9 mouse cellular contexts compared by ENCODE assay signal in the genomic region with DNA sequence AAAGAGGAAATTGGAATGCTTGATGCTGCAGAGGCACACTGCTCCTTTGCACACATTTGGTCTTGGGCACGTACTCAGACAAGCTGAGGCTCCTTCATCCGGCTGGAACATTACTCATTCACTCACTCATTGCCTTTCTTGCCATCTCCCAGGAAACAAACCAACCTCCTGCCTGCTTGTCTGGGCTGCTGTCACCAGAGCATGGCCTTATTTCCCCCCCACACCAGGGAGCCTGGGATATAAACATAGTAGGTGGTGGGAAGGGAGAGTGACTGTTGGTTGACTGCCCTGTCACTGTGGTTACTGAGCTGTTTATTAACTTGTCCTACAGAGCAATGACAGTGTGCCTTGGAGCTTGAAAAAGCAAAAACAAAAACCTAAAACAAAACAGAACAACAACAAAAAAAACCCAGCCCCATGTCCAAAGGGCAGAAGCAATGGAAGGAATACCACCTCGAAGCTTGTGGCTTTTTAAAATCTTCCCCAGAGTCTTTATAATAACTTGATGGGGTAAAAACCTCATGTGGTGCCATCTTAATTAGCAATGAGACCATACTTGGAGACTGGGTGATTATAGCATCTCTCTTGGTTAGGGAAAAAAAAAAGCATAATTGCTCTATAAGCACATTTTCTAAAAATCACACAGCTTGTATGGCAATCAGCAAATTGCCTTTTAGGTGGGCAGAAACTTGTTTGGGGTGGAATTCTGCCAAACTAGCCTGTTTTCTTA. TPM values are rescaled to one million over a fixed set of nuclear protein-coding genes. Genes with fewer than 3 reads are reported as not detected.
A peak's percentile ranks its signal among the peaks of the same experiment; 100 is the strongest.
DNase-seq lines count a peak whose midpoint lies in the region; ATAC-seq and TF ChIP-seq lines count a peak whose summit lies in the region.
"Had no signal": no experiment of that assay in that cellular context is flagged by ENCODE, and none has a peak within 500 bp of the region (broad histone marks: within the 10 kb centered on the region; RNA-seq: fewer than 3 reads in every experiment).

No protein-coding gene starts in this region.

- H3K9me3 ChIP-seq in liver, postnatal 0 days (ENCODE audit: low read length): no peaks in the 10 kb centered on the region
- H3K9me3 ChIP-seq in liver, embryonic 12.5 days (replicated peaks): no peaks in the 10 kb centered on the region

- no peak overlapping the region for H3K4me3 ChIP-seq in liver, postnatal 0 days (ENCODE audit: low read depth, low read length)
- no peak overlapping the region for H3K4me3 ChIP-seq in liver, embryonic 12.5 days

- TF ChIP-seq EP300 in liver, postnatal 0 days (IDR thresholded peaks at IDR 0.05; ENCODE audit: low read depth): no peak

- peak; percentile 68 to 75 for DNase-seq in cerebellum, postnatal 10 days
- no peak for DNase-seq in cerebellum, adult 18-20 months
- peak; percentile 26 for DNase-seq in liver, postnatal 0 days
- peak; percentile 88 for DNase-seq in kidney, adult 9 months
- DNase-seq in lung, postnatal 36 days: peak; percentile 39
- DNase-seq in spleen, postnatal 4 days (ENCODE audit: low spot score in 2 of 2): no peak
- DNase-seq in cerebellum, postnatal 4 days (ENCODE audit: low spot score in 2 of 2): no peak

- no peaks in the 10 kb centered on the region for H3K36me3 ChIP-seq in liver, postnatal 0 days (replicated peaks; ENCODE audit: insufficient read depth, low read length)
- no peaks in the 10 kb centered on the region for H3K36me3 ChIP-seq in liver, embryonic 12.5 days

- H3K27me3 ChIP-seq in liver, postnatal 0 days (ENCODE audit: insufficient read depth, low read length): no peaks in the 10 kb centered on the region
- H3K27me3 ChIP-seq in liver, embryonic 12.5 days (replicated peaks): 0 out of 2 replicates have a peak, but pooled peaks cover 5% of the 10 kb centered on the region

- H3K4me2 ChIP-seq in liver, postnatal 0 days (ENCODE audit: low read depth, low read length): no peak overlapping the region
- H3K4me2 ChIP-seq in liver, embryonic 12.5 days: no peak overlapping the region

- H3K9ac ChIP-seq in liver, postnatal 0 days (replicated peaks): no peak overlapping the region
- no peak overlapping the region for H3K9ac ChIP-seq in liver, embryonic 12.5 days

- TF ChIP-seq CTCF in liver, postnatal 0 days (IDR thresholded peaks at IDR 0.05; ENCODE audit: low read depth): no peak

- ATAC-seq in liver, postnatal 0 days: peak; percentile 53
- no peak for ATAC-seq in liver, embryonic 12.5 days

- H3K4me1 ChIP-seq in liver, postnatal 0 days (ENCODE audit: insufficient read depth): peaks cover 17% of the 10 kb centered on the region; the same call in 1 of the 2 replicates
- H3K4me1 ChIP-seq in liver, embryonic 12.5 days: 0 out of 2 replicates have a peak, but pooled peaks cover 5% of the 10 kb centered on the region

- peak overlapping the region; percentile 8; the same call in 1 of the 2 replicates for H3K27ac ChIP-seq in liver, postnatal 0 days (ENCODE audit: low read depth)
- no peak overlapping the region for H3K27ac ChIP-seq in liver, embryonic 12.5 days

- 59% methylated on average over 3 of the region's 3 CpGs for WGBS in liver, postnatal 0 days (ENCODE audit: insufficient replicate concordance)
- WGBS in liver, embryonic 12.5 days (ENCODE audit: insufficient replicate concordance): 49% methylated on average over 3 of the region's 3 CpGs

RNA-seq across cellular contexts. Expression of gene Tmigd1, which starts 9.5 kb away (rescaled TPM):
- polyA plus RNA-seq in liver, postnatal 0 days (2015; fragmentation: Nextera tagmentation; extraction: Ambion mirVana): 0.11 TPM in 1 of 2 replicates, not detected in the other
- 0.10 TPM in 1 of 2 replicates, not detected in the other for polyA plus RNA-seq in liver, embryonic 12.5 days (2016; fragmentation: Nextera tagmentation; extraction: Ambion mirVana)
- polyA plus RNA-seq: C2C12 had no signal

RNA-seq across cellular contexts. Expression of gene Blmh, which starts 13.1 kb away (rescaled TPM):
- 34.2 and 34.6 TPM in 2 replicates for polyA plus RNA-seq in liver, postnatal 0 days (2015; fragmentation: Nextera tagmentation; extraction: Ambion mirVana)
- polyA plus RNA-seq in liver, embryonic 12.5 days (2016; fragmentation: Nextera tagmentation; extraction: Ambion mirVana): 77.3 and 79.2 TPM in 2 replicates

Comparison
In these comparisons a context has a peak if more than half of its experiments do, and no peak if none do; other contexts are left out.
1. DNase-seq: peak in cerebellum, postnatal 10 days (2 of 2), liver, postnatal 0 days (single experiment), kidney, adult 9 months (single experiment) and lung, postnatal 36 days (single experiment); none in cerebellum, adult 18-20 months (0 of 2), spleen, postnatal 4 days (0 of 2) and cerebellum, postnatal 4 days (0 of 2).